Mouse (Mus musculus) megakaryocyte, embryonic 14.5 days (primary cell): ENCODE data around the gene Prdm11. TPM values are rescaled to one million over a fixed set of nuclear protein-coding genes. Genes with fewer than 3 reads are reported as not detected.
A peak's percentile ranks its signal among the peaks of the same experiment; 100 is the strongest.

Experiments
- H3K27me3 ChIP-seq: replicated peaks from 2 replicates; pipeline ENCODE3; 2012; ENCODE audit warnings: inconsistent platforms
- H3K36me3 ChIP-seq: replicated peaks from 2 replicates; pipeline ENCODE3; 2012; ENCODE audit warnings: low read length, inconsistent platforms, mixed read lengths
- H3K4me1 ChIP-seq: 2 replicates; pipeline ENCODE4 v1.6.1; 2012; ENCODE audit warnings: inconsistent platforms
- H3K4me3 ChIP-seq: replicated peaks from 2 replicates; pipeline ENCODE3; 2012; ENCODE audit warnings: moderate library complexity, mild to moderate bottlenecking, inconsistent platforms
- H3K9me3 ChIP-seq: 2 replicates; pipeline ENCODE4 v1.6.1; 2012; ENCODE audit warnings: inconsistent platforms
- FLI1 ChIP-seq: IDR thresholded peaks from 2 replicates; pipeline ENCODE4 v1.6.1; 2012; ENCODE audit warnings: low read length, inconsistent platforms, mixed read lengths
- GATA1 ChIP-seq: IDR thresholded peaks from 3 replicates; pipeline ENCODE4 v1.6.1; 2012; ENCODE audit warnings: mixed read lengths, low read length, inconsistent platforms, borderline replicate concordance
- polyA plus RNA-seq: library from polyadenylated mRNA; stranded (reverse); fragments of >175 nt; gene quantifications from 2 replicates; pipeline ENCODE4 v1.2.3, GENCODE M21; 2012; ENCODE audit warnings: low replicate concordance; ENCODE audit not compliant: insufficient read depth

Prdm11 gene
- polyA plus RNA-seq, 1 experiment = 18.2 TPM

- Histone ChIP-seq H3K4me1 (peaks cover 11% of the 10 kb centered on the region; the same call in 1 of the 2 replicates), H3K36me3 (no peaks in the 10 kb centered on the region), H3K4me3 (no peak overlapping the region), H3K27me3 (peaks cover 69% of the 10 kb centered on the region), H3K9me3 (no peaks in the 10 kb centered on the region)
- TF ChIP-seq GATA1 (no peak), FLI1 (no peak)
These were observed 33.4 kb upstream of the Prdm11 start for GRCm38 (mm10) chr2:93079394-93079793.

- H3K36me3 ChIP-seq = no peaks in the 10 kb centered on the region
- no peak overlapping the region for H3K4me3 ChIP-seq
- peaks cover 11% of the 10 kb centered on the region; the same call in 1 of the 2 replicates for H3K4me1 ChIP-seq
- peaks cover 65% of the 10 kb centered on the region for H3K27me3 ChIP-seq
- TF ChIP-seq GATA1 (no peak), FLI1 (no peak)
- no peaks in the 10 kb centered on the region for H3K9me3 ChIP-seq
These were observed 30.6 kb upstream of the Prdm11 start for GRCm38 (mm10) chr2:93076578-93076955.

GRCm38 (mm10) chr2:93075738-93076577 is 30.0 kb upstream of the Prdm11 start:
- Histone ChIP-seq H3K9me3 (no peaks in the 10 kb centered on the region), H3K36me3 (no peaks in the 10 kb centered on the region), H3K27me3 (peaks cover 60% of the 10 kb centered on the region), H3K4me3 (no peak overlapping the region), H3K4me1 (peaks cover 11% of the 10 kb centered on the region; the same call in 1 of the 2 replicates)
- no peak for TF ChIP-seq FLI1
- no peak for TF ChIP-seq GATA1

GRCm38 (mm10) chr2:93071656-93072055 is 25.7 kb upstream of the Prdm11 start:
- Histone ChIP-seq H3K4me1 (peaks cover 11% of the 10 kb centered on the region; the same call in 1 of the 2 replicates), H3K4me3 (no peak overlapping the region), H3K27me3 (peaks cover 62% of the 10 kb centered on the region), H3K9me3 (no peaks in the 10 kb centered on the region), H3K36me3 (no peaks in the 10 kb centered on the region)
- no peak for TF ChIP-seq GATA1
- no peak for TF ChIP-seq FLI1

- Histone ChIP-seq H3K9me3 (no peaks in the 10 kb centered on the region), H3K27me3 (peaks cover 67% of the 10 kb centered on the region), H3K4me1 (no peaks in the 10 kb centered on the region), H3K36me3 (no peaks in the 10 kb centered on the region), H3K4me3 (no peak overlapping the region)
- no peak for TF ChIP-seq GATA1
- no peak for TF ChIP-seq FLI1
These were observed 23.0 kb upstream of the Prdm11 start for GRCm38 (mm10) chr2:93068942-93069341.

GRCm38 (mm10) chr2:93063347-93063746 is 17.4 kb upstream of the Prdm11 start:
- H3K4me1 ChIP-seq = no peaks in the 10 kb centered on the region
- no peaks in the 10 kb centered on the region for H3K9me3 ChIP-seq
- no peak overlapping the region for H3K4me3 ChIP-seq
- peaks cover 39% of the 10 kb centered on the region for H3K27me3 ChIP-seq
- H3K36me3 ChIP-seq = no peaks in the 10 kb centered on the region
- TF ChIP-seq FLI1 (no peak), GATA1 (no peak)

GRCm38 (mm10) chr2:93051873-93052272 is 5.9 kb upstream of the Prdm11 start:
- Histone ChIP-seq H3K9me3 (peaks cover 40% of the 10 kb centered on the region), H3K27me3 (peaks cover 16% of the 10 kb centered on the region), H3K4me1 (peaks cover 33% of the 10 kb centered on the region), H3K36me3 (no peaks in the 10 kb centered on the region), H3K4me3 (no peak overlapping the region)
- TF ChIP-seq FLI1 (no peak), GATA1 (no peak)

GRCm38 (mm10) chr2:93048601-93049323 is 2.8 kb upstream of the Prdm11 start:
- Histone ChIP-seq H3K4me1 (peaks cover 56% of the 10 kb centered on the region), H3K9me3 (peaks cover 20% of the 10 kb centered on the region), H3K27me3 (peaks cover 10% of the 10 kb centered on the region), H3K36me3 (peaks cover 1% of the 10 kb centered on the region), H3K4me3 (no peak overlapping the region)
- TF ChIP-seq GATA1 (no peak), FLI1 (no peak)

GRCm38 (mm10) chr2:93047491-93048050 is 1.6 kb upstream of the Prdm11 start:
- Histone ChIP-seq H3K36me3 (peaks cover 13% of the 10 kb centered on the region), H3K4me1 (peaks cover 68% of the 10 kb centered on the region), H3K4me3 (peak overlapping the region; percentile 24), H3K27me3 (peaks cover 7% of the 10 kb centered on the region), H3K9me3 (peaks cover 8% of the 10 kb centered on the region)
- TF ChIP-seq GATA1 (no peak), FLI1 (no peak)

- Histone ChIP-seq H3K9me3 (peaks cover 5% of the 10 kb centered on the region), H3K4me3 (peak overlapping the region; percentile 11), H3K4me1 (peaks cover 73% of the 10 kb centered on the region), H3K36me3 (peaks cover 16% of the 10 kb centered on the region), H3K27me3 (peaks cover 7% of the 10 kb centered on the region)
- TF ChIP-seq GATA1 (no peak), FLI1 (no peak)
These were observed 1.1 kb upstream of the Prdm11 start for GRCm38 (mm10) chr2:93047036-93047435.
